Mouse (Mus musculus) lung, adult 2 months (tissue): ENCODE data around the gene 4921509C19Rik. TPM values are rescaled to one million over a fixed set of nuclear protein-coding genes. Genes with fewer than 3 reads are reported as not detected.
"Not testable (repeated sequence)": the region's sequence is repeated elsewhere in the genome, so short reads cannot be mapped to it uniquely, and the experiment has no call there.

Experiments
- DNase-seq: peaks from one replicate; pipeline ENCODE4 v3.0.0; 2022
- H3K4me1 ChIP-seq: fragments of 200-500 bp; 2 replicates; pipeline ENCODE4 v1.6.1; 2011; ENCODE audit warnings: low read length; ENCODE audit not compliant: control insufficient read depth, insufficient read depth
- H3K4me3 ChIP-seq: fragments of 200-500 bp; replicated peaks from 2 replicates; pipeline ENCODE3; 2011; ENCODE audit warnings: low read depth, mild to moderate bottlenecking, control low read depth, low read length; ENCODE audit errors: extremely low read depth
- CTCF ChIP-seq: fragments of 200-500 bp; IDR thresholded peaks from 2 replicates; pipeline ENCODE4 v1.5.1; 2011; ENCODE audit warnings: mild to moderate bottlenecking, low read length, control low read depth; ENCODE audit not compliant: insufficient read depth
- POLR2A ChIP-seq: fragments of 200-500 bp; IDR thresholded peaks from 2 replicates; pipeline ENCODE4 v1.6.1; 2011; ENCODE audit warnings: low read depth, mild to moderate bottlenecking, control low read depth, low read length, borderline replicate concordance; ENCODE audit errors: extremely low read depth
- WGBS: fragments of 180-500 bp; shearing (Covaris S2); methylation state at CpG from one replicate; pipeline ENCODE4 v1.1.7; 2018; 5-methylcytosine and 5-hydroxymethylcytosine counted together
- polyA plus RNA-seq: library from polyadenylated mRNA; depleted of rRNA; stranded (reverse); fragments of >200 nt; gene quantifications from 2 replicates; pipeline ENCODE4 v1.2.3, GENCODE M21; 2012; rRNA removed

Gene 4921509C19Rik
- polyA plus RNA-seq, 1 experiment = not detected

DNA sequence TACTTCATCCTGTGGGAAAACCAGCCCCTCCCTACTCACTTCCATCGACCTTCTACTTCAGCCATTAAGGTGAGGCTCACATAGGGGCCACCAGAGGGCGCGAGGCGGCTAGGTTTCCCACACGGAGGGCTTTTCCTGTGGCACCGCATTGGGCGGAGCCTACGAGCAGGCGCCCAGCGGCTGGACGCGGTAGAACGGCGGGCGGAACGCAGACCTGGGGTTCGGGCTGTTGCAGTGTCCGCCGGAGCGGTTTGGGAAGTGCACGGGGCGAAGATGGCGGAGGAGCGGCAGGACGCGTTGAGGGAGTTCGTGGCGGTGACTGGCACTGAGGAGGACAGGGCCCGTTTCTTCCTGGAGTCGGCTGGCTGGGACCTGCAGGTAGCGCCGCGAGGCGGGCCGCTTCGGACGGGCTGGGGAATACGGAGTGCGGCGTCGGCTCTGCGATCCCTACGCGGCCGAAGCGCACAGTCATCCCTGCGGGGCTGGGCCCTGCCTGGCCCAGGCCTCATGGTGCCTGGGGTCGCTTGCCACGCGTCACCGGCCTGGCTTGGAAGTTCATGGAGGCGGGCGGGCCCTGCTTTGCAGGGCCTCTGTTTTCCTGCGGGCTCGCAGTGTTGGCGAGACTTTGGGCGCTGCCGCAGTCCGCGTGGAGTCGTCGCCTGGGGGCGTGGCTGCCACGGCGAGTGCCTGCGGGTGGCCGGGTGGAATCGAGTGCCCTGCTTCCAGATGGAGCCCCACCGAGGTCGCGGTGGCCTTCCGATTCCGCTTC, 18.3 kb upstream of the 4921509C19Rik start, which contains the start of gene Nsfl1c:
Gene Nsfl1c (plus strand): TSS at position 148 of the 769 bp plus-strand sequence.
- TF ChIP-seq CTCF = peak; percentile 83
- TF ChIP-seq POLR2A = peak; percentile 89
- under 1% methylated on average over 73 of the region's 73 CpGs for WGBS

DNA sequence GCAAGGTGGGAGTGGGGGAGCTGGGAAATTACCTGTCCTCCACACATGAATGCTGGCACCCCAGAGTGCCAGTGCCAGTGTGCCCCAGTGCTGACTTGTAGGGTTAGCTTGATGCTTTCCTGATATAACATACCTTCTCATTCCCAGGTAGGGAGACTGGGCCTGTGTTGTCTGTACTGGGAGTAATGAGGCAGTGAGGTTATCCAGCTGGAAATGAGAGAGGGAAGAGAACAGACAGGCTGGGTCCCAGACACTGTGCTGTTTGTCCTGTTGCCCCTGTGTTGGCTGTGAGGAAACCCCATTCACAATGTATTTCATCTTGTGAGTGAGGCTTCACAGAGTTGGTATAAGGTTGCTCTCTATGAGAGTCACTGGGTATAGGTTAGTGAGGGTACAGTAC, 10.5 kb upstream of the 4921509C19Rik start:
- Histone ChIP-seq H3K4me1 (no peaks in the 10 kb centered on the region), H3K4me3 (no peak overlapping the region)
- no peak for DNase-seq
- no peak for TF ChIP-seq CTCF
- TF ChIP-seq POLR2A = no peak

More for the DNA sequence above, 18.3 kb upstream of the 4921509C19Rik start, which contains the start of gene Nsfl1c:
- Histone ChIP-seq H3K4me1 (no peaks in the 10 kb centered on the region; the same call in none of the 2 replicates), H3K4me3 (peak within 1 kb of the TSS; percentile 62)
- peak; percentile 96 for DNase-seq

DNA sequence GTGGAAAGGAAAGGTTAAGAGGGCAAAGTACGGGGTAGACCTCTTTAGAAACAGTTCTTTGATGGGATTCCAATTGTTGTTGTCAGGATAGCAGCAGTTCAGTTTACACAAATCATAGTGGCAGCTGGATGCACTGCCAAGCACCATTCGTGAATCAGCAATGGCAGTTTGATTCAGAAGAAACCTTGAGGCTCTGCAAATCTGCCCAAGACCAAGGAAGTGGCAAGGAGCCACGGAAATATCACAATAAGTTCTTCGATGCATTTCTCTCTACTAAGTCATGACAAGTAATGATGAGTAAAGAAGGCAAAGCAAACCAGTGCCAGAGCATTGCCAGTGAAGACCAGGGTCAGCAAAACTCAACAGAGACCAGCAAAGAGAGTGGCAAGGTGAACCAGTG, 41.0 kb downstream of the 4921509C19Rik start:
- H3K4me3 ChIP-seq, DNase-seq, H3K4me1 ChIP-seq: not testable (repeated sequence)
- 64% methylated on average over 4 of the region's 4 CpGs for WGBS

DNA sequence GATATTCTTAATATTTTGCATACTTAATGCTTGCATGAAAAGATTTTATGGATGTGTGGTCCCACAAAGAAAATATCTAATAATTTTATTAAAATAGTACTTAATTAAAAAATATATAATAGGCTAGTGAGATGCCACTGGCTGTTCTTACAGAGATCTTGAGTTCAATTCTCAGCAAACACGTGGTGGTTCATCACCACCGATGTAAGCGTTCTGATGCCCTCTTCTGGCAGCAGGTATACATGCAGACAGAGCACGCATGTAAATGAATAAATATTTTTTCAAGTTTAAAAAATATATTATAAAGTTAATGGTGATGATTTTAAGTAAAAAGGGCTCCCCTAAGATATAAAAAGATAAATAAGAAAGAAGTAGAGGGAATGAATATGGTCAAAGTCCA, 41.8 kb downstream of the 4921509C19Rik start:
- not testable (repeated sequence) for DNase-seq, H3K4me1 ChIP-seq, H3K4me3 ChIP-seq
- 49% methylated on average over 4 of the region's 4 CpGs for WGBS

Other genes starting within 250 kb of the 4921509C19Rik start
- gene Nsfl1c, start 18.0 kb upstream of the 4921509C19Rik start, polyA plus RNA-seq = 44.9 and 68.9 TPM in 2 replicates
- 129 and 214 TPM in 2 replicates for gene Fkbp1a, start 66.3 kb upstream of the 4921509C19Rik start, polyA plus RNA-seq
- 4.0 and 10.6 TPM in 2 replicates for gene Sdcbp2, start 96.5 kb upstream of the 4921509C19Rik start, polyA plus RNA-seq
- 0.64 and 1.1 TPM in 2 replicates for gene Snph, start 156.4 kb upstream of the 4921509C19Rik start, polyA plus RNA-seq
- gene Rad21l, start 192.4 kb upstream of the 4921509C19Rik start, polyA plus RNA-seq = not detected in 2 replicates
- gene Tmem74b, start 225.9 kb upstream of the 4921509C19Rik start, polyA plus RNA-seq = 0.29 and 0.32 TPM in 2 replicates